Mouse (Mus musculus) megakaryocyte progenitor cell, adult 5-6 weeks (primary cell): ENCODE results near the gene Dars2. TPM values are rescaled to one million over a fixed set of nuclear protein-coding genes. Genes with fewer than 3 reads are reported as not detected.

Source experiments
- ATAC-seq: replicated peaks from 2 replicates; pipeline ENCODE4 v1.8.0; 2016; ENCODE audit warnings: mild to moderate bottlenecking, moderate TSS enrichment, inconsistent platforms; ENCODE audit not compliant: poor library complexity
- total RNA-seq, 2 experiments: library from RNA; stranded (forward) in 1 of 2; stranded (reverse) in 1 of 2; fragments of 157-497, 149-512 nt in 1 of 2; fragments of 200-1000 nt in 1 of 2; gene quantifications; 2 replicates each; pipeline versions ENCODE4 v1.2.3 to v1.2.4; 2015 to 2017

The Dars2 gene
- 38.7 and 40.5 TPM in 2 replicates for total RNA-seq (2015)
- total RNA-seq (2017): 35.8 and 43.6 TPM in 2 replicates

DNA sequence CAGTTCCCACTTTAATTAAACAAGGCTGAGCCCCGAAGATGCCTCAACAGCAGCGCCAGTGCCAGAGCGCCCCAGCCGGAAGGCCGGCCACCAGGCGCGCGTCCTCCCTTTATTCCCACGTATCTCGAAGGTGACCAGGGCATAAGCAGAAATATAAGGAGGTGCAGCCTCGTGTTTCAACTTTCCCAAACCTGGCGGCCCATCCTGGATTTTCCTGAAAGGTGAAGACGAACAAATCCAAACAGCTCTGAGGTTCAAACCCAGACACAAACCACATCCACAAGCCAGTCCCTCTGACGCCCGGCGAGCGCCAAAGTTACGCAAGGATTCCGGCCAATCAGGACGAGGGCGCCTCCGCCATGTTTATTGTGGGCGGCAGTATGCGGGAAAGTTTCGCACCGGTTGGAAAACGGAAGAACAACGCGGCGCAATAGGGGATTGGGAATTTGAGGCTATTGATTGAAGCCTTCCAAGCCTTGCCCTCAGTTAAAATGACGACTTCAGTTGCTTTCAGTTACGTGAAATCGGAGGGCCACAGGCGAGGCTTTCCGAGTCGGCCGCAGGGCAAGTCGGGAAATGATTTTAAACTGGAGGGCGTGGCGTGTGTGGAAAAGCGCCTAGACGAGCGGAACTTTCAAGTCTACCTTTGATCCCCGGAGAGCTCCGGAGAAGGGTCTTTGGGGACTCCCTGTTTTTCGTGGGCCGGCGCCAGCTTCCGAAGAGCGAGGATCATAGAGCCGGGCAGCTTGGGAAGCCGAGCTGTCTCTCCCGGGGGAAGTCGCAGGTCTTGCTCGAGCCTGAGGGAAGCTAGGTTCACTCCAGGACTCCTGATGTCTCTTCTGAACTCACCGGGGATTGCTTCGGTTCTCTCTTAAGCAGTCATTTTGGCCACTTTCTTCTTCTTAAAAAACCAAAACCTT is at the start of gene Dars2, which contains the start of gene Cenpl:
Gene Dars2 (minus strand): TSS at position 307 of the 920 bp plus-strand sequence.
Gene Cenpl (plus strand): TSS at position 362 of the 920 bp plus-strand sequence.
- peak; percentile 88 for ATAC-seq

DNA sequence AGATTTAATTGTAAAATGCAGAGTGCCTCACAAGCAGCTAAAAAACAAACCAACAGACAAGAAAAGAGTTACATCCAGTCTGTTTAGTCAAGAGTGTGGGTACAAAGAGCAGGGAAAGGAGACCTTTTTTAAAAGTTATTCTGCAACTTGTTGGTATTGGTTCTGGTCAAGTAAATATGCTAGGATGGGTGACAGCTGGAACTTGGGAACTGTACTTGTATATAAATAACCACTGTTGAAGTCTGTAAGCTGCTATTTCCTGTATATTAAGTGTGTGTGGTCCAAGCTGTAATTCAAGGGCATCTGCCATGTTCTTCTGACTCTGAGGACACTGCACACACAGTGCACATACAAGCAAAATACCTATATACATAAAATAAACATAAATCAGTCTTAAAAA is 44.1 kb upstream of the Dars2 start:
- ATAC-seq: no peak

DNA sequence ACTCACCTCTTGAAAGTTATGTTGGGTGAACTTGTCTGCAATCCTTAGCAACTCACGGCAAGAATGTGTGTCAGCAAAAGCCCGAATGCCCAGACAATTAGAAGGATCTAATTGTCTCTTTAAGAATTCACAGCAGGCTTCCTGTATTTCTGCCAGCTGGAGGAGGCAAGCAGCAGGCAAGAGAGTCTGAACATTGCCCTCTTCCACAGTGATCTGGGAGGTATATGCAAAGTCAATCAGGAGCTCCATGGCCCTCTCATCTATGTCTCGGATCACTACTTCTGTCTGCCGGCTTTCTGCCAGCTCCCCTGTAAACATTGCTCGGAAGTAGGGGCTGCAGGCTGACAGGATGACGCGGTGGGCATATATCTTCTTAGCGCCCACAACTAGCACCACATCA is 38.8 kb upstream of the Dars2 start:
- no peak for ATAC-seq

DNA sequence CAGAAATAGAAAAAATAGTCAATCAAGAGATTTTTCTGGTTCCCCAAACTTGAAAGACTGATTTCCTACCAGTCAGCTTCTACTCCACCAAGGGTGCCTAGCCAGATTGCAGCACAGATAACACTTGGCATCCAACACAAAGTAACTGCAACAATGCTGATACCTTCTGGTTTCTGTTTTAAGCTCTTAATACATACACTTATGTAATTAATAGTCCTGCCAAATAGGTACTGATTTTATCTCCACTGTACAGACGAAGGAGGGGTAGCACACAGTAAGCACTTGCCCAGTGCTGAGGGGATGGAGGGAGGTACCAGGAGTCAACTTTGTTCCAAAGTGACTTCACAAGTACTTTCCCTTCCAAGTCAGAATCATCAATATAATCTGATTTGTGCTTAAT is 33.4 kb upstream of the Dars2 start:
- peak; percentile 59 for ATAC-seq

DNA sequence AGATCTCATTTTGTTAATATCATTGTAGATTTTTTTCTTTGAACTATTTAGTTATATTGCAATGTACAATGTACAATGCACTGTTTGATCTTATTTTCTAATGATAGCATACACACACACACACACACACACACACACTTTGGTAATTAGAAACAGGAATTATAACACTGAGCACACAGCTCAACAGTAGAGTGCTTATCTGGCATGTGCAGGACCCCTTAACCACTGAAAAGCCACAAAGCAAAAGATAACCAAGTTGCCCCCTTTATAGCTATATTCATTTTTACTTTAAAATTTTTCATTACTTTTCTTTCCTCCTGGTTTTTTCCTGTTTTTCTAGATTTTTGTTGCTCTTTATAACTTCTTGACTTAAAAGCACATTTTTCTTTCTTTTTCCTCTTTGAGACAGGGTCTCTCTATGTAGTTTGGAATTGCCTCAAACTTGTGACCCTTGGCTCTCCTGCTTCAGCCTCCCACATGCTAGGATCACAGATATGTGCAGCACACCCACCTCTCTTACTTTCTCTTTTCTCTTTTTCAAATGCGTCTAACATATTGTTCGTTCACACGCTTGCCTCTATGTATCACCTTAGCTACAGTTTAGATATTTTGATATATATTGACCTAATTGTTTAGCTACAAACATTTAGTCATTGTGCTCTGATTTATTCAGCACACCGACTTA is 29.4 kb upstream of the Dars2 start:
- peak; percentile 90 for ATAC-seq

DNA sequence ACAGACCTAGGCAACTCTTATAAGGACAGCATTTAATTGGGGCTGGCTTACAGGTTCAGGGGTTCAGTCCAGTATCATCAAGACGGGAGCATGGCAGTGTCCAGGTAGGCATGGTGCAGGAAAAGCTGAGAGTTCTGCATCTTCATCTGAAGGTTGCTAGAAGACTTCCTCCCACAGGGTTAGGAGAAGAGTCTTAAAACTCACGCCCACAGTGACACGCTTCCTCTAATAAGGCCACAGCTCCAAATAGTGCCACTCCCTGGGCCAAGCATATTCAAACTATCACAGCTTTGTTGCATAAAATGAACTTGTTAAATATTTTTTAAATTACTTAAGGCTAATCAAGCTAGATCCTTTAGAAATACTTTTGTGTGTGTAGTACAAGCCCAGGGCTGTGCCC is 6.8 kb upstream of the Dars2 start:
- no peak for ATAC-seq

DNA sequence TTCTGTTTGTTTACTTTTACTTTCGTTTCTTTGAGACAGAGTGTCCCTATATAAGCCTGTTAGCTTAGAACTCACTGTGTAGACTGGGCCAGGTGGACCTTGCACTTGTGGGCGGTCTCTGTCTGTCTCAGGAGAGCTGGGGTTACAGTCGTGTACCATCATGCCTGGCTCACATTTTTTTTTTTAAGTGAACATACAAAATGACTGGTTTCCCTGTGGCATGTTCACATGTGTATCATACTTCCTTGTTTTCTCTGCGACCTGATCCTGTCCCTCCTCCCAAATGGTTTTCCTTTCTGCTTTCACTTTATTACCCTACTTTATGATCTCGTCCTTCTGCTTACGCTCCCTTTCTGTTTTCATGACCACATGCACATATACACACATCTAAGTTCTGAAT is 5.8 kb upstream of the Dars2 start:
- peak; percentile 66 for ATAC-seq

DNA sequence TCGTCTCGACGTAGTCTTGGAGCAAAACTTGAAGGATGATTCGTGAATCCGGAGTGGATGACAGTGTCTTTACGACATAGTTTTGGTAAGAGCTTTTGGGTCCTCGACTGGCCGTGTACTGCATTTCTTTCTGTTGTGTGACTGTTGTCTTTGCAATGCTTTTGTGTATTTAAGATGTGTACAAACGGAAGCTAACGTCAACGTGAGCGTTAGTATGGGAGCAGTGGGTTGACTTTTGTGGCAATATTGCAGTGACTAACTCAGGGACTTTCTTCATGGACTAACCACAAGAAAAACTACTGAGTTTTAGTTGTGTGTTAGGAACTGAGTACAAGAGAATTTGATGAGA is 788 bp upstream of the Dars2 start:
- peak; percentile 1; the same call in 1 of the 2 replicates for ATAC-seq

DNA sequence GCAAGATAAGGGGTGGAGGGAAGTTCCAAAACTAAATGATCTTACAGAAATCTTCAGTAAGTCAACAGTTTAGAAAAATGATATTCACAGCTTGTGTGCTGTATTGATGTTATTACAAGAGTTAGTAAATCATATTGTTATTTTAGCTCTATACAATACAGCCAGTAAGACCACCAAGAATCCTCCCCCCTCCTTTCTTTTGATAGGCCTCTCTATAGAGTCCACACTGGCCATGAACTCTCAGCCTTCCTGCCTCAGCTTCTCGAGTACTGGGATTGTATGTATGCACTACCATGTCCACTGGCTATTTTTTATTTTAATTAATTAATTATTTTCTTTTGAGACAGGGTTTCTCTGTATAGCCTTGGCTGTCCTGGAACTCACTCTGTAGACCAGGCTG is 7.1 kb downstream of the Dars2 start:
- no peak for ATAC-seq

DNA sequence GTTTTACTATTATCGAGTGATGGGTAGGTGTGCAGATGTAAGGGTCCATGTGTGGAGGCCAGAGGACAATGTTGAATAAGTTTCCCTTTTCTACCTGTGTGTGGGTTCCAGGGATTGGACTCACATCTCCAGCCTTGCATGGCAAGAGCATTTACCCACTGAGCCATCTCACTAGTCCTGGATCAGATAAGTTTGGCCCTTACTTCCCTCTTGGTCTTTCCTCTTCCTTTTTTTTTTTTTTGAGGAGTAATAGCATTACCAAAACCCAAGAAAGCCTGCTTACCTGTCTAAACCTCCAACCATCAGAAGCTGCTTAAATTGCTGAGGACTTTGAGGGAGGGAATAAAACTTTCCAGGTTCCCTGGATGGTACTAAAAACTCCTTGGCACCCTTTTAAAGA is 13.3 kb downstream of the Dars2 start:
- no peak for ATAC-seq

DNA sequence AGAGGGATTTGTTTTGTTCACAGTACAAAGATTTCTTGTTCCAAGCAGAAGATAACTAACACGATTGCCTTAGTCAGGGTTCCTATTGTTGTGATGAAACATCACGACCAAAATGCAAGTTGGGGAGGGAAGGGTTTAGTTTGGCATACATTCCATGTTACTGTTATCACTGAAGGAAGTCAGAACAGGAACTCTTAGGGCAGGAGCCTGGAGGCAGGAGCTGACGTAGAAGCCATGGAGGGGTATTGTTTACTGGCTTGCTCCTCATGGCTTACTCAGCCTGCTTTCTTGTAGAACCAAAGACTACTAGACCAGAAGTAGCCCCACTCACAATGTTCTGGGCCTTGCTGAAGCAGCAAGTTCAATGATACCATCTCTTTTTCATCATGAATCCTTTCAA is 23.5 kb downstream of the Dars2 start:
- ATAC-seq: no peak

DNA sequence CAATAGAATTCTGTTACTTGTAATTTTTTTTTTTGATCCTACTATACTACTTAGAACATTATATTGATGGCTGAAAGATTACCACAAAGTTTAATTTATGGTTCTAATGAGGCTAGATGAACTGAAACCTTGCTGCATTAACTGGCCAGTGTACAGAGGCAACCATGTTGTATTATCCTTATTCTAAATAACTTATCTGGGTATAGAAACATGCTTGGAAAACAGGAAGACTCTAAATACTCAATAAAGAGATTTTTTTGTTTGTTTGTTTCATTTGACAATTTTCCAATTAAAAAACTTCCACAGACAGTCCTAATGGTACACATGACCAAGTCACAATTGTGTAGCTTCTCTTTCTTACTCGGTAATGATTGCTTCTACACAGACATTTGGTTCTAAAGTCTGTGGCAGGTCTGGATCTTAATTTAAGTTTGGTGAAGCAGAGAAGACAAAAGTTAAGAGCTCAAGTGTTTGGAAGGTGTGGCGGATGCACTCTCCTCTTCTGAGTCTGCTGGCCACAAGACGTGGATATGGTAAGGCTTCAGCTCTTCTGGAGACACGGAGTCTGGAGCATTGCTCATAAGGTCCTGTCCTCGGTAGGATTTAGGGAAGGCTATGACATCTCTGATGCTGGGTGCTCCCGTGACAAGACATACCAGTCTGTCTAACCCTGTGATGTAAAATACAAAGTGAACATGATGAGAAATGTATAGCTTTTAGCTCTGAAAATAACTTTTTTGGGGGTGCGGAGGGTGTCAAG is 29.0 kb downstream of the Dars2 start:
- ATAC-seq: no peak

DNA sequence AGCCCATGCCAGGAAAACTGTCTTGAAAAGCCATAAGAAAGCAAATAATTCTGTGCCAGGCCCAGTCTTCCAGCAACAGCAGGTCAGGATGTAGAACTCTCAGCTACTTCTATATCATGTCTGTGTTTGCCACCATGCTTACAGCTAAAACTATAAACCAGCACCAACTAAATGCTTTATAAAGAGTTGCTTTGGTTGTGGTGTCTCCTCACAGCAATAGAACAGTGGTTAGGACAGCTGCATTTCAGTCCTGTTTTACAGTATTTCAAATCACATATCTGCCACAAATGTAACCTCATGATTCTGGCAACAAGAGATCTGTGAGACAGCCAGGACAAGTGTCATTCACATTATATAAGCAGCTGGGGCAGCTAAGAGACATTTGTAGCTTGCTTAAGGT is 29.6 kb downstream of the Dars2 start:
- ATAC-seq: 0 out of 2 replicates have a peak, but pooled peaks have one; percentile 1

DNA sequence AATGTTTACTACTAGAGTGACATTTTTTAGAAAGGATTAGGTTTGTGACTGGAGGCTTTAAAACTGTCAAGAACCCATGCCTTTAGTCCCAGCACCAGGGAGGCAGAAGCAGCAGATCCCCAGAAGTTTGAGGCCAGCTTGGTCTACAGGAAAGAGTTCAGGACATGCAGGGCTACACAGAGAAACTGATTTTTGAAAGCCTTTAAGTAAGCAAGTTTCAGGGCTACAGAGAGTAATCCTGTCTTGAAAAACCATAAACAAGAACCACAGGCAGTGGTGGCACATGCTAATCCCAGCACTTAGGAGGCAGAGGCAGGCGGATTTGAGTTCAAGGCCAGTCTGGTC is 30.1 kb downstream of the Dars2 start:
- ATAC-seq: no peak

DNA sequence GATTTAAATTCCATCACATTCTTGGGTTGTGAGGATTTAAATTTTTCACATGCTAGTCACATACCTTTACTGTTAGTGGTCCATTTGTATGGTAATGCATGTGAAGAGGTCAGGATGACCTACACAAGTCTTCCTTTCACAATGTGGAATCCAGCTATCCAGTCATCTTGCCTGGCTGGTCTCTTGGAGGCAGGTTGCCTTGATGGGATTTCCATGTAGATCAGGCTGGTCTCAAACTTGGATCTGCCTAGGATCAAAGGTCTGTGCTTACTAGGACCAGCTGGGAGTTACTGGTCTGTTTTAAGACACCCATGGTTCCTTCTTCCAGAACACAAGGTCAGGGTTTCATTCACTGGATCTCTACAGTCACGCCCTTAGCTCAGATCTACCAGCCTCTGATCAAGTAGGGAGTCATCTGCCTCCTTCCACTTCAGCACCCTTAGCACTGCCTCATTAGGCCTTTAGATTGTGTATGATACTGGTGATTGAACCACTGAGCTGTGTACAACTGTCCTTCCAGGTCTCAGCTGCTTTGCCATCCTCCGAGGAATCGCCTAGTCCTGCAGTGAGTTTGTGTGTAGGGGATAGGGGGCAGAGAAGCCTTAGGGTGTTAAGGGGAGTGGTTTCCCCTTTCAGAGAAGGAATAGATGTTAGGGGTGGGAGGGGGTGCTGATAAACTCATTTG is 30.6 kb downstream of the Dars2 start:
- ATAC-seq: peak; percentile 24

DNA sequence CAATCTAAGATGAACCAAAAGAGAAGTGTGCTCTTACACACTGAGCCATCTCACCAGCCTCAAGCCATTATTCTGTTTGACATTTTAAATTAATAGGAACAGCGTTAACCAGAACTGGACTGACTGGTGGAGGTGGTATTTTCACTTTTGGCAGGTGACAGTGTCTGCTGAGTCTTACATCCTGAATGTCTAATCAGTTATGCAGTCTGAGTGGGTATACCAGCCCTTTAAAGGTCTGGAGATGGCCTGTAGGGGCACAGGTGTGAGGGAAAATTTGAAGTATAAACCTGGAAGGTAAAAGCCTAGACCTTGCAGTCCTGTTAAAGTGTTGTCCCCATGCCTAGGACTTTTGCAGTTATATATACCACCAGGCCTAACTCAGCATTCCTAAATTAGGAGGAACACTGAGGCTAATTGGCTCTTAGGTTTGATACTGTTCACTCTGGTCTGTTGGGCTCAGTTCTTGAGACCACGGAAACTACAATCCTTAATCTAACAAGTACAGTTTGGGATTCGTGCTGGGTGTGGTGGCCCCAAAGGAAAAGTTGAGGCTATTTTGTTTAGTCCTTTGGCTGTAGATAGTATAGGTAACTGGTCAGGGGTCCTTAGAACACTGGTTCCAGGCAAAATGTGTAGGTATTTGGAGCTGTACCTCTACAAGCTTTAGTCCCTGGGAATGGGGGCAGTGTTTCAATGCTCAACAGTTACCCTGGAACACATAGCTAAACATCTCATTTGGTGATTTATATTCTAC is 31.3 kb downstream of the Dars2 start:
- ATAC-seq: peak; percentile 4

DNA sequence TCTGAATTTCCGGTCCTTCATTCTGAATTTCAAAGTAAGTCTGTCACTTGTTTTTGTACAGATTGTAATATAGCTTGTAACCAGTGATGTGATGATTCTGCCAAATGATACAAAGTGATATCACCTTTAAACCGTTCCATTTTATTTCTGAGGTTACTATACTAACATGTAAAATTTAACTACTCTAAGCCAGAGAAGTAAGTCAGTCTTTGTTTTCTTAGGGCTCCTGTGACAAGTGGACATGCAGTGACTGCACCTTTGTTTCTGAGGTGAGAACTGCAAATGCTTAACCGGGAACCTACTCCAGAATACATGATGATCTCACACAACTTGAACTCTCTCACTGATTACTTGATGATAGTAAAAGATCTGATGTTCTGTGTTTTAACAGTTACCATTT is 32.5 kb downstream of the Dars2 start:
- ATAC-seq: no peak

DNA sequence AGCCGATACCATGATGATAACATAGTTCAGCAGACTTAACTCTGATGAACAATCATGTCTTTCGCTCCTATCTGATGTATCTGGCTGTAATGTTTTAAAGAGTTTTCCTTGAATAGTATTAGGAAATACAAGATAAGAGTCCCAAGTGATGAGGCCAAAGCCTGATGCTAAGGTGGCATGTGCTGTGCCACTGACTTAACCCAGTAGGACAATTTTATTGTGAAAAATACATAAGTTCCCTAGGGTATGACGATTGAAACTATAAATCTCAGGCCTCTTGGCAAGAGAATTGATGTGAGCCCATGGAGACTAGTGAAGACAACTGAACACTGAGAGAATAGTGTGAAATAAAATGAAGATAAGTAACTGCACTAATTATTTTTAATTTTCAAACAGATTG is 32.9 kb downstream of the Dars2 start:
- ATAC-seq: no peak

DNA sequence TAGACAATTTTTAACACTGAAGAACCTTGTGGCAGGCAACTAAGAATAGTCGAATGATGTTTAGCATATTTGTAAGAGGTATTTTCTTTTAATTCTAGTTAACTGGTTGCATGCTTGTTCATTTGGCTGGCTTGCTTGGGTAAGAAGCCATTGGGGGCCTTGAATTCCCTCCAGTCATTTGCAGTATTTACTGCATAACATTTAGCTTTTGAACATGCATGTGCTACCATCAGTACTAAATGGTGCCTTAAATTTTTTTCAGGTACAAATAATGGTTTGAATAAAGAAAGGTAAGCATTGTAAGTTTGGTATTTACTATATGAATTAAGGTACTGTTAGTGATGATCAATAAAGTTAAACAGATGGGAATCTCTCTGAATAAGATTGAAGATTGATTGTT is 33.4 kb downstream of the Dars2 start:
- ATAC-seq: no peak

DNA sequence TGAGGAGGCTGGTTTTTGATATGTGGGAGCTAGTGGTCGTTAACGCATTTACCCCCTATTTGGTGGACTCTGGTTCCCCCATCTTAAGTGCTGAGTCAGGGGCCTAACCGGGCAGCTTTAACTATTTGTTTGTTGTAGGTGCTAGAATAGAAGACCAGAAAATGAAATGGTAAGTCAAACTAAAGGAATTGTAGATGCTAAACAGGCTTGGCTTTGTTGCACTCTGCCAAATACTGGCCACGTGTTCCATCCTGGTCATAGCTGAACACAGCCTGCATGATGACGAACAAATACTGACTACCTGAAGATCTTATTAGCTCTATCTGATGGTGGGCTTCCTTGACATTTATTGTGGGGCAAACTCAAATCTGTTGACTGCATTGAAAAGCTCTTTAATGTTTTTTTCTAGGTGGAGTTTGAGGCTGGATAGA is 34.0 kb downstream of the Dars2 start:
- no peak for ATAC-seq
